Mouse (Mus musculus): ENCODE data around the gene 2010111I01Rik. TPM values are rescaled to one million over a fixed set of nuclear protein-coding genes. Genes with fewer than 3 reads are reported as not detected.

2010111I01Rik gene
- polyA plus RNA-seq, 1 experiment, result 22.5 TPM

DNA sequence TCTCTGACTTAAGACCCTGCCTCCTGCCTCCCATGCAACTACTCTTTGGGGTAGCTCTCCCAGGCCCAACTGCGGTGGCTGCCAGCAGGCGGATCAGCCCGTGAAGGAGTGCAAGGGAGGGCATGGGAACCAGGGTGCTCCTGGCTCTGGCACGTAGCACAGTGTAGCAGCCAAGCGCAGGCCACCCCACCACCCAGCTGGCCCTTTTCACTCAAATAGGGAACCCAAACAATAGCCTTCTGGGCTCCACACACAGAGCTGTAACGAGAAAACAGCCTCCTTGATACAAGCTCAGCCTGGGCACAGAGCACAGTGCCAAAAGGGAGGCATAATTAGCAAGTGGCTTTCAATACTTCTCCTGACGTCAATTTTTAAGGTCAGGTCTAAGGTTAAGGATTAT lies 371.6 kb downstream of the 2010111I01Rik start:
- DNase-seq (ENCODE audit: low read depth in 1 of 2, low spot score in 2 of 2), result no peak
- no peaks in the 10 kb centered on the region for H3K4me1 ChIP-seq (ENCODE audit: control insufficient read depth, insufficient read depth, insufficient read length)
- no peak for TF ChIP-seq CTCF (IDR thresholded peaks at IDR 0.05; ENCODE audit: extremely low read depth, insufficient read depth, insufficient read length, insufficient replicate concordance)
- TF ChIP-seq POLR2A (IDR thresholded peaks at IDR 0.05; ENCODE audit: low read depth, low read length), result no peak
- peaks cover 3% of the 10 kb centered on the region; the same call in 1 of the 2 replicates for H3K36me3 ChIP-seq (ENCODE audit: control insufficient read depth, insufficient read depth, low read length)
- 90% methylated on average over 7 of the region's 7 CpGs for WGBS
- no peak overlapping the region for H3K27ac ChIP-seq (ENCODE audit: insufficient read depth, low read length)
- no peaks in the 10 kb centered on the region for H3K27me3 ChIP-seq (ENCODE audit: control insufficient read depth, insufficient read depth, low read length)
- no peak overlapping the region for H3K4me3 ChIP-seq (ENCODE audit: extremely low read depth, insufficient read depth, insufficient read length)

DNA sequence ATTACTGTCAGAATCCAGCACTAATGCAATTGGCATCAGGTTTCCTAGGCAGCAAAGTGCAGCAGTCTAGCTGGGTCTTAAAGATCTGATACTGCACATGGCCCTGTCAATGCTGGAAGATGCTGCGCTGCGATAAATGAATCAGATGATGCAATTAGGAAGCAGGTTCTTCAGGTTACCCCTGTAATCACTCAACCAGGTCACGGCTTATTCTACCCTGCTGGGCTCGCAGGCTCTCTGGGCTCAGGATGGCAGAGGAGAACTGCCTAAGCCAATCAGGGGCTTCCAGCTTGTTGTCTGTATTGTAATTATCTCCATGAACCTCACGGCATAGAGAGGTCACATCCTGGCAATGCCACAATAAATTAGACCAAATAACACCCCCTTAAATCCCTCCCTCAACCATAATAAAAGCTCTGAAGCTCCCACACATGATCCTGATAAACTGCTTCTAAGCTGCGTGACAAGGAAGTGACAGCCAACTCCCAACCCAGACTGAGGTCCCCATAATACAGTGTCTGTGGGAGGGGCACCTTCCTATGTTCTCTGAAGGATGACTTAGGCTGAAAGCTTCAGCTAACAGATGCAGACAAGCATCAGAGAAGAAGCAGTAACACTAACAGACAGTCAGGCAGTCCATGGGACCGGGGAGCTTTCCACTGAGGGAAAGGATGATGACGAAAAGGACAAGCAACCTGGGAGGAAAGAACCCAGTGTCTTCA lies 372.7 kb downstream of the 2010111I01Rik start:
- no peak for TF ChIP-seq CTCF (IDR thresholded peaks at IDR 0.05; ENCODE audit: extremely low read depth, insufficient read depth, insufficient read length, insufficient replicate concordance)
- no peak for TF ChIP-seq POLR2A (IDR thresholded peaks at IDR 0.05; ENCODE audit: low read depth, low read length)
- H3K27me3 ChIP-seq (ENCODE audit: control insufficient read depth, insufficient read depth, low read length), result no peaks in the 10 kb centered on the region
- no peak overlapping the region for H3K4me3 ChIP-seq (ENCODE audit: extremely low read depth, insufficient read depth, insufficient read length)
- DNase-seq (ENCODE audit: low read depth in 1 of 2, low spot score in 2 of 2), result no peak
- 85% methylated on average over 8 of the region's 8 CpGs for WGBS
- H3K36me3 ChIP-seq (ENCODE audit: control insufficient read depth, insufficient read depth, low read length), result peaks cover 3% of the 10 kb centered on the region; the same call in 1 of the 2 replicates
- H3K27ac ChIP-seq (ENCODE audit: insufficient read depth, low read length), result no peak overlapping the region
- no peaks in the 10 kb centered on the region for H3K4me1 ChIP-seq (ENCODE audit: control insufficient read depth, insufficient read depth, insufficient read length)

DNA sequence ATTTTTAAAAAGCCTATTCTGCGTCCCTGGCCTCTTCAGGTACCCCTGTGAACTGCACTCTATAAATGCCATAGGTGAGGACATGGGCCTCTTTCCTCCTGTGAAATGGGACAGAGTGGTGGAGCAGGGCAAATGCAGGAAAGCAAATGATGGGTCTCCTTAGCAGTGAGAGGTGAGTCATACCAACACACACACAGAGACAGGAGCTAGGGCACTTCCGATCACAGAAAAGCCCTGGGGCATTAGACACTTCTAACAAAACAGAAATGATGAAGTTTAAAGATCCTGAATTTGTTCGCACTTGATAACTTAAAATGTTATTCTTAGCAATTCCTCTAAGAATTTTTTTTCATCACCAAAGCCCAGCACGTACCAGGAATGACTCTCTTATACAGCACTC lies 375.3 kb downstream of the 2010111I01Rik start:
- Histone ChIP-seq H3K27me3 (ENCODE audit: control insufficient read depth, insufficient read depth, low read length) (no peaks in the 10 kb centered on the region), H3K27ac (ENCODE audit: insufficient read depth, low read length) (no peak overlapping the region), H3K4me1 (ENCODE audit: control insufficient read depth, insufficient read depth, insufficient read length) (no peaks in the 10 kb centered on the region), H3K4me3 (ENCODE audit: extremely low read depth, insufficient read depth, insufficient read length) (no peak overlapping the region), H3K36me3 (ENCODE audit: control insufficient read depth, insufficient read depth, low read length) (peaks cover 3% of the 10 kb centered on the region; the same call in 1 of the 2 replicates)
- TF ChIP-seq CTCF (IDR thresholded peaks at IDR 0.05; ENCODE audit: extremely low read depth, insufficient read depth, insufficient read length, insufficient replicate concordance), result no peak
- TF ChIP-seq POLR2A (IDR thresholded peaks at IDR 0.05; ENCODE audit: low read depth, low read length), result no peak
- DNase-seq (ENCODE audit: low read depth in 1 of 2, low spot score in 2 of 2), result no peak
- WGBS, result 96% methylated on average over 4 of the region's 4 CpGs

DNA sequence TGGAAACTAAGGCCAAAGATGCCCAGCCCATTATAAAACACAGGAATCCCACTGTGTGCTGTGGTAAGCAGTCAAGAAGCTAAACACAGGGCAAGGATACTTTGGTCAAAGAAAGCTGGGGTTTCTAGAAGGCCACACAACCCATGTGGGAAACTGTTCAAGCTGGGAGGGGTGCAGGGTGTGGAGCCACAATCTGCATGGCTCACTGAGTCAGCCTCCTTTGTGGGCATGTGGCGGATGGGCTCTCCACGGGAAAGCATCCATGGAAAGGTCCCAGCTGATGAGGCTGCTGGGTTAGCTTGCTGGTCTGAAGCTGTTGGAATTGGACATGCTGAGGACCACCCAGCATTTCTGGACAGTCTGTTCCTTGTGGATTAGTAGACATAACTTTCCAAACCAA lies 378.1 kb downstream of the 2010111I01Rik start:
- TF ChIP-seq POLR2A (IDR thresholded peaks at IDR 0.05; ENCODE audit: low read depth, low read length) (no peak), CTCF (IDR thresholded peaks at IDR 0.05; ENCODE audit: extremely low read depth, insufficient read depth, insufficient read length, insufficient replicate concordance) (no peak)
- no peak overlapping the region for H3K4me3 ChIP-seq (ENCODE audit: extremely low read depth, insufficient read depth, insufficient read length)

DNA sequence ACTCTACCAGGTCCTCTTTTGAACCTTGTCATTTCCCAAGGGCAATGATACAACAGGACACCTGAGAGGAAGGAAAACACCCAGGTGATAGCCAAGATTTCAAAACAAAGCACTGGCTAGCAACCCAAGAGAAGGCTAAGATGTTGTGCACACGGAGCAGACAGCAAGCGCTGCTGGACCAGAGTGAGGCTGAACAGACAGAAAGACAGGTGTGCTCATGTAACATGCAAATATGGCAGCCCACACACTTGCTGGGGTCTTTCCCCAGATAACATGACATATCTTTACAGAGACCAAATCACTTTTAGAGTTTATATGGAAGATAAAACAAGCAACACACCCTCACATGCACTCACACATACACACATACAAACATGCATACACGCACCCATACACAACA lies 379.8 kb downstream of the 2010111I01Rik start:
- Histone ChIP-seq H3K27ac (ENCODE audit: insufficient read depth, low read length) (no peak overlapping the region), H3K4me3 (ENCODE audit: extremely low read depth, insufficient read depth, insufficient read length) (no peak overlapping the region), H3K4me1 (ENCODE audit: control insufficient read depth, insufficient read depth, insufficient read length) (no peaks in the 10 kb centered on the region), H3K36me3 (ENCODE audit: control insufficient read depth, insufficient read depth, low read length) (peaks cover 3% of the 10 kb centered on the region; the same call in 1 of the 2 replicates), H3K27me3 (ENCODE audit: control insufficient read depth, insufficient read depth, low read length) (no peaks in the 10 kb centered on the region)
- DNase-seq (ENCODE audit: low read depth in 1 of 2, low spot score in 2 of 2), result no peak
- TF ChIP-seq CTCF (IDR thresholded peaks at IDR 0.05; ENCODE audit: extremely low read depth, insufficient read depth, insufficient read length, insufficient replicate concordance), result no peak
- TF ChIP-seq POLR2A (IDR thresholded peaks at IDR 0.05; ENCODE audit: low read depth, low read length), result no peak
- WGBS, result 85% methylated on average over 3 of the region's 3 CpGs

More for the DNA sequence above, 378.1 kb downstream of the 2010111I01Rik start:
- Histone ChIP-seq H3K36me3 (ENCODE audit: control insufficient read depth, insufficient read depth, low read length) (peaks cover 3% of the 10 kb centered on the region; the same call in 1 of the 2 replicates), H3K27me3 (ENCODE audit: control insufficient read depth, insufficient read depth, low read length) (no peaks in the 10 kb centered on the region), H3K4me1 (ENCODE audit: control insufficient read depth, insufficient read depth, insufficient read length) (no peaks in the 10 kb centered on the region), H3K27ac (ENCODE audit: insufficient read depth, low read length) (no peak overlapping the region)
- 86% methylated on average over 2 of the region's 2 CpGs for WGBS
- no peak for DNase-seq (ENCODE audit: low read depth in 1 of 2, low spot score in 2 of 2)

DNA sequence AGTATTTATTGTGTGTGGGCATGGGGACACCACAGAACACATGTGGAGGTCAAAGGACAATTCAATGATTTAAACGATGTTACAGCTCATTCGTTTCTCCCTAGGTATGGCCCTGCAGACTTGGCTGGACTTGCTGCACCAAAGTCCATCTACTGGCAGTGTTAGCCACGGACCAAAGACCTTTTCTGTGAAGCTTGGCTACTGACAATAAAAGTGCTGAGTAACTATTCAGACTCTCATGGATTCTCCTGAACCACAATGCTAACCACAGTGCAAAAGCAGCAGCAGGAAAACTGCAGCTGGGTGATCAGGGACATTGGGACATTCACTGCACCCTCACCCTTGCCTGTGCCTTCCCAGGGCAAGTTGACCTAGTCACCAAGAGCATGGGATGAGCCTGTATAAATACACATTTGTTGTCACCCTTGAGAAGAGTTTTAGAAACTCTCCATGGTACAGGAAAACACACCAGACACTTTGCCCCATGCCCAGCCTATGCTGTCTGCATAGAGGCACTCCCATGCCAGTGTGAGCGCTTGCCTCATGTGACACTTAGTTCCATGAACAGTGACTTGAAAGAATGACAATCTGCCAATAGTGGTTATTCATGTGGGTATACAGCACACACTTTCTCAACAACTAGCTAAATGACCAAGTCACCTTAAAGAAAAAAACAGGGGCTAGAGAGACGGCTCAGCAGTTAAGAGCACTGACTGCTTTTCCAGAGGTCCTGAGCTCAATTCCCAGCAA lies 381.0 kb downstream of the 2010111I01Rik start:
- H3K4me3 ChIP-seq (ENCODE audit: extremely low read depth, insufficient read depth, insufficient read length), result no peak overlapping the region
- H3K27ac ChIP-seq (ENCODE audit: insufficient read depth, low read length), result no peak overlapping the region
- TF ChIP-seq POLR2A (IDR thresholded peaks at IDR 0.05; ENCODE audit: low read depth, low read length) (no peak), CTCF (IDR thresholded peaks at IDR 0.05; ENCODE audit: extremely low read depth, insufficient read depth, insufficient read length, insufficient replicate concordance) (no peak)
- 90% methylated on average over 5 of the region's 5 CpGs for WGBS
- no peaks in the 10 kb centered on the region for H3K4me1 ChIP-seq (ENCODE audit: control insufficient read depth, insufficient read depth, insufficient read length)
- H3K36me3 ChIP-seq (ENCODE audit: control insufficient read depth, insufficient read depth, low read length), result no peaks in the 10 kb centered on the region
- H3K27me3 ChIP-seq (ENCODE audit: control insufficient read depth, insufficient read depth, low read length), result no peaks in the 10 kb centered on the region
- no peak for DNase-seq (ENCODE audit: low read depth in 1 of 2, low spot score in 2 of 2)
